Mouse (Mus musculus): ENCODE data around the gene Olfr1197.

Olfr1197 gene

DNA sequence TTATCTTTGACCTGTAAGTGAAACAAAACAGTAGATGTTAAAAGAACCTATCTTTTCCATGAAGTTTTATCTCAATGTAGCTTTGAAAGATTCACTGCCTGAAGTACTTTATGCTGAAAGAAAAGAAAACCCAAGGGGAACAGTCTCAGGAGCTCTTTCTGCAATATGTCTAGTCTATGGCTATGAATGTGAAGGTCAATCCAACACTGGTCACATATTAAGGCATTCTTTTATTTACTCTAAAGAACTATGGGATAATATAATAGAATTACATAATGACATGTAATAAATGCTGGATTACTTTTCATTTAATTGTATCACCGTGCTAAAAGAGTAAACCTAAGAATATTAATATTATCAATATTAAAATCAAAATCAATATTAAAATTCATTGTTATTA lies at the start of gene Olfr1197:
Gene Olfr1197 (minus strand): TSS at position 101 of the 400 bp plus-strand sequence.
- DNase-seq (ENCODE audit: low spot score), result no peak

- no peak for DNase-seq (ENCODE audit: low spot score)
Observed at GRCm38 (mm10) chr2:88770388-88770787, 38.2 kb upstream of the Olfr1197 start, which contains the start of gene Olfr1200. TSS of gene Olfr1200 (minus strand) at chr2:88770488.

GRCm38 (mm10) chr2:88760369-88760768 lies 28.2 kb upstream of the Olfr1197 start, which contains the start of gene Olfr1199:
TSS of gene Olfr1199 (minus strand) at chr2:88760469.
- DNase-seq (ENCODE audit: low spot score), result no peak

- no peak for DNase-seq (ENCODE audit: low spot score)
Observed at GRCm38 (mm10) chr2:88751270-88751669, 19.1 kb upstream of the Olfr1197 start, which contains the start of gene Olfr1198. TSS of gene Olfr1198 (minus strand) at chr2:88751370.

- DNase-seq (ENCODE audit: low spot score), result no peak
Observed at GRCm38 (mm10) chr2:88743379-88743778, 11.2 kb upstream of the Olfr1197 start.

- DNase-seq (ENCODE audit: low spot score), result no peak
Observed at GRCm38 (mm10) chr2:88704497-88704896, 27.7 kb downstream of the Olfr1197 start, which contains the start of gene Olfr1196. TSS of gene Olfr1196 (minus strand) at chr2:88704597.

GRCm38 (mm10) chr2:88689087-88689486 lies 43.1 kb downstream of the Olfr1197 start, which contains the start of gene Olfr1195:
TSS of gene Olfr1195 (minus strand) at chr2:88689187.
- DNase-seq (ENCODE audit: low spot score), result no peak

All from ovary, adult 18-20 months (tissue).